Mouse (Mus musculus) heart, adult 8-10 months (tissue): ENCODE results near the gene Selenbp1. TPM values are rescaled to one million over a fixed set of nuclear protein-coding genes. Genes with fewer than 3 reads are reported as not detected.
"Not testable (repeated sequence)": the region's sequence is repeated elsewhere in the genome, so short reads cannot be mapped to it uniquely, and the experiment has no call there.

ENCODE experiments used
- DNase-seq: peaks from one replicate; pipeline ENCODE4 v3.0.0; 2022; ENCODE audit warnings: low spot score
- total RNA-seq, 4 experiments: library from RNA; stranded (reverse); gene quantifications; 2 replicates each; pipeline ENCODE4 v1.2.4; 2022

The Selenbp1 gene
- total RNA-seq, 4 experiments from 2014 or later = 118 to 153 (median 121) TPM

- not testable (repeated sequence) for DNase-seq
Measured at GRCm38 (mm10) chr3:94932279-94932678, 577 bp upstream of the Selenbp1 start.

- DNase-seq = not testable (repeated sequence)
Measured at GRCm38 (mm10) chr3:94933604-94934003, 748 bp downstream of the Selenbp1 start.

- DNase-seq = not testable (repeated sequence)
Measured at GRCm38 (mm10) chr3:94934564-94934963, 1.7 kb downstream of the Selenbp1 start.

- peak; percentile 85 for DNase-seq
Measured at GRCm38 (mm10) chr3:94935332-94935731, 2.5 kb downstream of the Selenbp1 start.

- DNase-seq = not testable (repeated sequence)
Measured at GRCm38 (mm10) chr3:94936147-94936546, 3.3 kb downstream of the Selenbp1 start.

GRCm38 (mm10) chr3:94937194-94937593, 4.3 kb downstream of the Selenbp1 start:
- DNase-seq = not testable (repeated sequence)

- not testable (repeated sequence) for DNase-seq
Measured at GRCm38 (mm10) chr3:94940033-94940432, 7.2 kb downstream of the Selenbp1 start.

- DNase-seq = not testable (repeated sequence)
Measured at GRCm38 (mm10) chr3:94942211-94942967, 9.5 kb downstream of the Selenbp1 start.

- not testable (repeated sequence) for DNase-seq
Measured at GRCm38 (mm10) chr3:94943706-94944105, 10.8 kb downstream of the Selenbp1 start.

GRCm38 (mm10) chr3:94948066-94948614, 15.3 kb downstream of the Selenbp1 start:
- no peak for DNase-seq

GRCm38 (mm10) chr3:94949645-94950044, 16.8 kb downstream of the Selenbp1 start:
- DNase-seq = no peak

- no peak for DNase-seq
Measured at GRCm38 (mm10) chr3:94952806-94953205, 19.9 kb downstream of the Selenbp1 start.

GRCm38 (mm10) chr3:94953384-94953763, 20.5 kb downstream of the Selenbp1 start:
- DNase-seq = no peak

GRCm38 (mm10) chr3:94953764-94954616, 21.1 kb downstream of the Selenbp1 start, which contains the start of gene Rfx5:
TSS of gene Rfx5 (plus strand) at chr3:94954075.
- DNase-seq = peak; percentile 97

GRCm38 (mm10) chr3:94958295-94958694, 25.4 kb downstream of the Selenbp1 start:
- no peak for DNase-seq

GRCm38 (mm10) chr3:94959871-94960270, 27.0 kb downstream of the Selenbp1 start:
- DNase-seq = no peak

- DNase-seq = no peak
Measured at GRCm38 (mm10) chr3:94960322-94960721, 27.5 kb downstream of the Selenbp1 start.

GRCm38 (mm10) chr3:94964989-94965388, 32.1 kb downstream of the Selenbp1 start:
- no peak for DNase-seq

GRCm38 (mm10) chr3:94965878-94966277, 33.0 kb downstream of the Selenbp1 start:
- no peak for DNase-seq

GRCm38 (mm10) chr3:94972552-94972951, 39.7 kb downstream of the Selenbp1 start:
- DNase-seq = no peak

- no peak for DNase-seq
Measured at GRCm38 (mm10) chr3:94973620-94974019, 40.8 kb downstream of the Selenbp1 start.

GRCm38 (mm10) chr3:94974026-94974527, 41.2 kb downstream of the Selenbp1 start:
- DNase-seq = no peak
